Mouse (Mus musculus) stomach, postnatal 0 days (tissue): ENCODE data around the gene Gm21943. TPM values are rescaled to one million over a fixed set of nuclear protein-coding genes. Genes with fewer than 3 reads are reported as not detected.
"Not testable (repeated sequence)": the region's sequence is repeated elsewhere in the genome, so short reads cannot be mapped to it uniquely, and the experiment has no call there.

ENCODE experiments used
- ATAC-seq: fragments of 200-750 bp; cut with Nextera tagmentation; 2 replicates; pipeline ENCODE4 v1.8.0; 2017; ENCODE audit not compliant: low FRiP score, low TSS enrichment
- DNase-seq: peaks from one replicate; pipeline ENCODE4 v3.0.0-alpha.2; 2016; ENCODE audit warnings: low spot score
- H3K27ac ChIP-seq: fragments of 300-500 bp; sonication (generic); replicated peaks from 2 replicates; pipeline ENCODE4 v1.5.1; 2014; ENCODE audit warnings: mild to moderate bottlenecking, control low read depth
- H3K27me3 ChIP-seq: fragments of 300-500 bp; sonication (generic); 2 replicates; pipeline ENCODE4 v1.6.1; 2014; ENCODE audit warnings: low read length; ENCODE audit not compliant: control insufficient read depth, insufficient read depth
- H3K36me3 ChIP-seq: fragments of 300-500 bp; sonication (generic); 2 replicates; pipeline ENCODE4 v1.6.1; 2014; ENCODE audit warnings: low read length, mixed read lengths; ENCODE audit not compliant: control insufficient read depth, insufficient read depth
- H3K4me1 ChIP-seq: fragments of 300-500 bp; sonication (generic); replicated peaks from 2 replicates; pipeline ENCODE4 v1.6.1; 2014; ENCODE audit warnings: antibody characterized with exemption; ENCODE audit not compliant: control insufficient read depth, insufficient read depth
- H3K4me2 ChIP-seq: fragments of 300-500 bp; sonication (generic); replicated peaks from 2 replicates; pipeline ENCODE4 v1.6.1; 2014; ENCODE audit warnings: low read depth, mild to moderate bottlenecking, control low read depth, moderate library complexity
- H3K4me3 ChIP-seq: fragments of 300-500 bp; sonication (generic); 2 replicates; pipeline ENCODE4 v1.5.1; 2014; ENCODE audit warnings: low read depth, low read length, control low read depth
- H3K9ac ChIP-seq: fragments of 300-500 bp; sonication (generic); 2 replicates; pipeline ENCODE4 v1.6.1; 2014; ENCODE audit warnings: mild to moderate bottlenecking, low read length, control low read depth, mixed read lengths
- H3K9me3 ChIP-seq: fragments of 300-500 bp; sonication (generic); 2 replicates; pipeline ENCODE4 v1.6.1; 2016; ENCODE audit warnings: low read length; ENCODE audit not compliant: control insufficient read depth
- WGBS: fragments of 180-500 bp; shearing (Covaris S2); extraction: QIAGEN DNeasy Blood & Tissue Kit; methylation state at CpG from one replicate; pipeline ENCODE4 v1.1.7; 2014; 5-methylcytosine and 5-hydroxymethylcytosine counted together
- polyA plus RNA-seq: library from polyadenylated mRNA; unstranded; fragments of >200 nt; fragmentation: Nextera tagmentation; extraction: Ambion mirVana; gene quantifications from 2 replicates; pipeline ENCODE4 v1.2.1, GENCODE M21; 2015

Gm21943 gene
- polyA plus RNA-seq = not detected in 2 replicates

DNA sequence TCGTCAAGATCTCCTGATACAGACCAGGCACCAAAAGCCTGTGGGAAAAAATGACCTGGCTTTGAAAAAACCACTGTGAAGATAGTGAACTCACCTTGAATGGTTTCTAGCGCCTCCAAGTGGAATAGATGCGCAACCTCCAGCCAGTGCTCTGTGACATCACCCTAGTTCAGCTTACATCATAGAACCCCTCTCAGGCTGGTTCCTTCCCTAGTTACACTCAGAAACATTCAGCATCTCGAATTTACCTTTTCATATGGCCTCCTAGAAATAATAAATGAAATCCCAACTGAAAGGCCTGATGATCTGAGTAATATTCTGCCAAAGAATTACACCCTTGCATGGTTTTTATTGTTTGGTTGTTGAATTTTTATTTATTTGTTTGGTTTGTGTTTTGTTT lies at the start of gene Gm21943:
Gene Gm21943, minus strand, starts transcription at position 101 of the 400 bp plus-strand sequence.
- not testable (repeated sequence) for H3K4me1 ChIP-seq, H3K27me3 ChIP-seq, ATAC-seq, H3K4me2 ChIP-seq, H3K36me3 ChIP-seq, H3K9ac ChIP-seq, H3K27ac ChIP-seq, H3K4me3 ChIP-seq, DNase-seq, H3K9me3 ChIP-seq
- no CpG with 5 or more reads among the region's 4 CpGs for WGBS

Other genes with a start within 250 kb of the Gm21943 start
- gene Gm28961, start 172.0 kb upstream of the Gm21943 start, polyA plus RNA-seq = not detected in 2 replicates